Mouse (Mus musculus) layer of hippocampus, adult 2 months (tissue): ENCODE data around the gene Alg3. TPM values are rescaled to one million over a fixed set of nuclear protein-coding genes. Genes with fewer than 3 reads are reported as not detected.
A peak's percentile ranks its signal among the peaks of the same experiment; 100 is the strongest.

ENCODE experiments used
- DNase-seq, 2 experiments: peaks; one replicate each; pipeline ENCODE4 v3.0.0; 2022; ENCODE audit warnings: low spot score in 2 of 2
- H3K27ac ChIP-seq: fragments of 200-600 bp; 2 replicates; pipeline ENCODE4 v1.8.1; 2022
- H3K4me3 ChIP-seq: fragments of 200-600 bp; 2 replicates; pipeline ENCODE4 v1.8.1; 2022; ENCODE audit warnings: mild to moderate bottlenecking
- CTCF ChIP-seq: fragments of 200-600 bp; conservative IDR thresholded peaks from 2 replicates; pipeline ENCODE4 v1.8.1; 2022; ENCODE audit warnings: antibody characterized with exemption, mild to moderate bottlenecking, moderate library complexity
- microRNA-seq, 2 experiments: library from miRNA; unstranded; fragments of <30 nt; microRNA quantifications; one replicate each; pipeline ENCODE4 v1.2.0; 2021
- total RNA-seq, 2 experiments: library from RNA; stranded (reverse); gene quantifications; 2 replicates each; pipeline ENCODE4 v1.2.3; 2021

Alg3 gene
- total RNA-seq, 2 experiments from 2014 or later: 9.7 to 15.4 TPM

DNA sequence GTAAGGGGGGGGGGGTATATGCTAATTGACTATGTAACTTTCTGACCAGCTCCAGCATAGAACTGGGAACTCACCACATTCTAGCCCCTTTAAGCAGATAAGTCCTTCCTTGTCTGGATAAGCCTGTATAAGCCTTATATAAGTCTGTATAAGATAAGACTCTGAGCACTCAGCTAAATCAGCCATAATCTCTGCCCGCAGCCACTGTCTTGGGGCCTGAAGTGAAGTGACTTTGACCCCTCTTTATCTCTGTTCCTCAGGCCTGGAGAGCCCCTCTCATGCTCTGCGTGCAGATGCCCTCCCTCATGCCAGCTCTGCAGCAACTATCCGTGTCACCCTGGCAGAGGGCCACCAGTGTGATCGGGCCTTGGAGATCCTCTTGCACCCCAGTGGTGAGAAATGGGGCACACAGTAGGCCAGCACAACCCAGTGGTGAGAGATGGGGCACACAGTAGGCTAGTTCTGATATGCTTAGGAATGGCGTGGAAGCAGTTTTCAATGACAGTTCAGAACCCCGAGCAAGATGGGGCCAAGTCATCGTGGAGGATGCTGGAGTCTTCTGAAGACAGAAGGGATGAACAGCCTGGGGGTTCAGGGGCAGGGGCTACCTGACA is 16.4 kb downstream of the Alg3 start:
- Histone ChIP-seq H3K27ac (no peak overlapping the region), H3K4me3 (no peak overlapping the region)
- TF ChIP-seq CTCF: no peak
- DNase-seq: no peak

DNA sequence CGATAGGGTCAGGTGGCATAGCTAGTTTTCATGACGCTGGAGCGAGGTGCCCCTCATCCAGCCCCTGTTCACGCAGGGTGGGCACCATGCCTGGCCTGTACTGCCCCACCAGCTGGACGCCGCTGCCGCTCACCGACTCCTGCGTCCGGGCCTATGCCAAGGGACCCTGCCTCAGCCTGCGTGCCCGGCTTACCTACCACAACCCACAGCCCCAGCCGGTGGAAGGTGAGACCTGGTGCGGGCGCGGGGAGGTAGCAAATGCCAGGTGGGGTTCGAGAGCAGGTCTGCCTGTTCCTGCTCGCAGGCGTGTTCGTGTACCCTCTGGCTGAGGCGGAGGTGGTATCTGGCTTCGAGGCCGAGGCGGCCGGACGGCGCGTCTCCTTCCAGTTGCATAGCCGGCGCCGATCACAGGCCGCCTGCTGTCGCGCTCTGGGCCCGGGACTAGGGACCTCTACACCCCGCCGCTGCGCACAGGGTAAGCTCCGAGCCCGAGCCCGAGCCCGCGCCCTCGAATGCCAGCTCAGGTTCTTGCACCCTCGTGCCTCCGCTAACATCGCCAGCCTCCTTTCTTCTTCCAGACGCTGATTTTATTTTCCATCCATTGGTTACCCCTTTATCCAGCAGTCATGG is 20.3 kb downstream of the Alg3 start:
- TF ChIP-seq CTCF: no peak
- no peak for DNase-seq
- Histone ChIP-seq H3K27ac (no peak overlapping the region), H3K4me3 (no peak overlapping the region)

DNA sequence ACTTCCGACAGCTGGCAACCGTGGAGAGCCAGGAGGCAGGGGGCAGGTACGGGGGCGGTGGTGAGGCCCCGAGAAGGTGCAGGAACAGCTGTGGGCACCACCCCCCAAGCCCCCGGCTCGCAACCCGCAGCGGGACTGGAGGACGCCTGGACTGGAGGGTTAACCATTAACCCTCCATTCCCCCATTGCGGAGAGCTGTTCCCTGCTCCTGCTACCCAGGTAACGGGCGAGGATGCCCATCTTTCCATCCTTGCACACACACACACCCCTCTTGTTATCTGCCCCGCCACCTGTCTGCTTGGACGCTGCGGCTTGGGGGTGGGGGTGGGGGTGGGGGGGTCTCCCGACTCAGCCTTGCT is 20.9 kb downstream of the Alg3 start:
- no peak for DNase-seq
- no peak for TF ChIP-seq CTCF
- peak overlapping the region; percentile 65 for H3K4me3 ChIP-seq
- H3K27ac ChIP-seq: no peak overlapping the region

DNA sequence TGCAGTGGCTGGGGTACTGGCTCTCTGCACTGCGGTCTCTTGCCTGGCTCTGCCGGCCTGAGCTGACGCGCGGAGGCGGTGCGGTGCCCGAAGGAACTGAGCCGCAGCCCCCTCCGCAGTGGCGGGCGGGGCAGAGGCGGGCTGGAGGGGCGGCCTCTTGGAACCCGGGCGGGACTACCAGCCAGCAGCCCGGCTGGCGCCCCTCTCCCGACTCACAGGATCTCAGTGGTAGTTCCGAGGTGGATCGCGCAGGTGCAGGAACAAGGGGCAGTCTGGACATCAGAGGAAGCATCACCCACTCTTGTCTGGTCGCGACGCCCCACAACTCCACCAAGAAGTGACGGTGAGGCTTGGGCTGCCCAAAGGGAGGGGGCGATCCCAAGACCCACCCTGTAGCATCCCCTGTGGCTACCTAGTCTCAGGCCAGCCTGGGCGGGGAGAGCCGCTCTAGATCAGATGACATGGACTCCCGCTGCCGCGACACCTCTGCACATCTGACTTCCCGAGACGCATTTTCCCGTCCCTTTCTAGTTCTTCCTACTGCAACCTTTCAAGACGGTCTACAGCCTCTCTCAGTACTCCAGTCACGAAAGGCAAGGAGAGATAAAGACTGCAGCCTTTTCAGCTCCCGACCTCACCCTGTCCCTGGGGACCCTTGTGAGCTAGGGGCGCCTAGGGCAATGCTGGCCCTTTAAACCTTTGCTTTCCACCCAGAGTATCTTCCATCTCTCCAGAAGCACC is 21.4 kb downstream of the Alg3 start:
- Histone ChIP-seq H3K4me3 (peak overlapping the region; percentile 65), H3K27ac (peak overlapping the region; percentile 65; the same call in 1 of the 2 replicates)
- TF ChIP-seq CTCF: no peak
- DNase-seq: peak in 1 of 2 experiments; percentile 36

DNA sequence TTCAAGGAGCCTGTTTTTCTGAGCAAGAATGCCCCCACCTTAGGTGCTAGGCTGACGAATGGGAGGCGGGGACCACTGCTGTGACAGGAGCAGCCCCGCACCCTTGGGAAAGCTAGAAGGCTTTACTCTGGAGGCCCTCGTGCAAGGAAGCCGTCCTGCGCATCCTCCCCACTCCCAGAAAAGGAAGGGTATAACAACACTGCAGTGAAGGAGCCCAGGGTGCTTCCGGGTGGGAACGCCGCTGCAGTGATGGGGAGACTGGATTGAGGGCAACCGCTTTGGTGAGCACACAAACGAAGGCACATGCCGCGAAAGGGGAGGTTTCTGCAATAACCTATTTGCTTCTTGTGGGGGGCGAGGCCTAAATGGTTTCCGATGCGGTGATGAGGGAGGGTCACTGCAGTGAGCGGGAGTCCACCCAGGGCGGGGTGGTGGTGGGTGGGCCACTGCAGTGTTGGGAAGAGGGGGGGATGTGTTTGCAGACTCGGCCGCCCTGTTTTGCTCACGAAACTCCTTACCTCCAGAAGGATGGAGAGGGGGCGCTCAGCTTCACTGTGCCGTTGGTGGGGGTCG is 22.1 kb downstream of the Alg3 start, which contains the start of gene Vwa5b2:
TSS of gene Vwa5b2 (plus strand) at position 106 of the 573 bp plus-strand sequence.
- no peak for TF ChIP-seq CTCF
- peak within 1 kb of the TSS; percentile 65 for H3K27ac ChIP-seq
- H3K4me3 ChIP-seq: peak within 1 kb of the TSS; percentile 65
- DNase-seq: no peak

DNA sequence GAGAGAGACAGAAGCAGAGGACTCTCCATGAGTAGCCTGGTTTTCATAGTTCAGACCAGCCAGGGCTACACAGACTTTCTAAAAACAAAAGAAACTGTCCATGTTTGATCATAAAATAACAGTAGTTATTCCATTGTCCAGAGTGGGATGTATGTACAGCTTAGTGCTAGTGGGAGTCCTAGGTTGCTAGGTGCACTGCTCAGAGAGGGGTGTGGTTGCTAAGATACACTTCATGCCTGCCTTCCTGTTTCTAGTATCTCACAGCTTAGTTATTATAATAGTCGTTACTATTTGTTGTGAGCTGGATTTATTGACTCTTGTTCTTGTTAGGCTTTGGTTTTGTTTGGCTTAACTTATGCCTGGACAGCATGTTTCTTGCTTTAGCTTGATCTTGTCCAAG is 46.5 kb downstream of the Alg3 start:
- TF ChIP-seq CTCF: no peak

DNA sequence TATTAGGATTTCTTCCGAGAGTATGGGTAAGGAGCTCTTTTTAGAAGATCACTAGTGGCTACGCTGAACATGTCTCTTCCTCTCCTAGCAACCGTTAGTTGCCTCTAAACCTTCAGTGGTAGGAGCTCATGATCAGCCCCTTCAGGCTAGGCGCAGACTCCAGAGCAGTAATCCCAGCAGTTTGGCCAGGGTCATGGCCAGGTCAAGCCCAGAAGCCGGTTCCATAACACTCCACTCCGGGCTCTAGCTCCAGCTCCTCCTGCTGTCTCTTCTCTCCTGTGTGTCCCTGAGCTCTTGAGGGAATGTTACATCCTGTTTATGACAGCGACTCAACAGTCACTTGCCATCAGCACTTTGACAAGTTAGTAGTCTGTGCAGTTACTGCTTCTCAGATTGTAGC is 54.2 kb downstream of the Alg3 start:
- DNase-seq: no peak
- TF ChIP-seq CTCF: no peak
- H3K4me3 ChIP-seq: no peak overlapping the region
- no peak overlapping the region for H3K27ac ChIP-seq

More for the DNA sequence above, 46.5 kb downstream of the Alg3 start:
- H3K4me3 ChIP-seq: no peak overlapping the region
- H3K27ac ChIP-seq: no peak overlapping the region
- DNase-seq: no peak

Small RNA genes lying within 50 kb of the gene (microRNA-seq; reads per million reads assigned to microRNA genes)
- 129 to 180 reads per million in 2 experiments for gene Mir1224

Other genes starting within 250 kb of the Alg3 start
- 100 to 1,000 TPM; 220 to 244 TPM for gene Abcc5, start 185.3 kb downstream of the Alg3 start, total RNA-seq
- gene Eif2b5, start 112.9 kb downstream of the Alg3 start, total RNA-seq: 10 to 100 TPM; 48.9 to 50.4 TPM
- 10 to 100 TPM; 56.5 to 56.9 TPM for gene Dvl3, start 94.8 kb downstream of the Alg3 start, total RNA-seq
- gene Ap2m1, start 76.3 kb downstream of the Alg3 start, total RNA-seq: 100 to 1,000 TPM; 712 to 736 TPM
- gene Abcf3, start 63.2 kb downstream of the Alg3 start, total RNA-seq: 10 to 100 TPM; 85.1 to 93.0 TPM
- 10 to 100 TPM; 25.2 to 27.2 TPM for gene Vwa5b2, start 22.3 kb downstream of the Alg3 start, total RNA-seq
- 1 to 10 TPM; 2.4 to 3.2 TPM for gene Eef1akmt4, start 142 bp downstream of the Alg3 start, total RNA-seq
- not detected for gene Gm49333, start 125 bp downstream of the Alg3 start, total RNA-seq
- gene Camk2n2, start 9.6 kb upstream of the Alg3 start, total RNA-seq: 10 to 100 TPM; 69.1 to 84.4 TPM
- gene Ece2, start 18.1 kb upstream of the Alg3 start, total RNA-seq: 10 to 100 TPM; 34.4 to 36.1 TPM
- gene Psmd2, start 39.9 kb upstream of the Alg3 start, total RNA-seq: 100 to 1,000 TPM; 208 to 213 TPM
- 100 to 1,000 TPM; 283 to 297 TPM for gene Eif4g1, start 56.6 kb upstream of the Alg3 start, total RNA-seq
- gene Fam131a, start 81.5 kb upstream of the Alg3 start, total RNA-seq: 100 to 1,000 TPM; 450 to 457 TPM
- gene Polr2h, start 105.9 kb upstream of the Alg3 start, total RNA-seq: 10 to 100 TPM; 26.1 TPM
- 10 to 100 TPM; 74.2 to 79.5 TPM for gene Clcn2, start 106.0 kb upstream of the Alg3 start, total RNA-seq
- 10 to 100 TPM; 87.0 to 90.7 TPM for gene Chrd, start 121.4 kb upstream of the Alg3 start, total RNA-seq
- 10 to 100 TPM; 12.5 to 16.2 TPM for gene Thpo, start 122.8 kb upstream of the Alg3 start, total RNA-seq